Mouse (Mus musculus): ENCODE data around the gene Ly6g6e. TPM values are rescaled to one million over a fixed set of nuclear protein-coding genes. Genes with fewer than 3 reads are reported as not detected.
"Not testable (repeated sequence)": the region's sequence is repeated elsewhere in the genome, so short reads cannot be mapped to it uniquely, and the experiment has no call there.

Ly6g6e gene
- polyA plus RNA-seq, 1 experiment = 12.9 TPM

DNA sequence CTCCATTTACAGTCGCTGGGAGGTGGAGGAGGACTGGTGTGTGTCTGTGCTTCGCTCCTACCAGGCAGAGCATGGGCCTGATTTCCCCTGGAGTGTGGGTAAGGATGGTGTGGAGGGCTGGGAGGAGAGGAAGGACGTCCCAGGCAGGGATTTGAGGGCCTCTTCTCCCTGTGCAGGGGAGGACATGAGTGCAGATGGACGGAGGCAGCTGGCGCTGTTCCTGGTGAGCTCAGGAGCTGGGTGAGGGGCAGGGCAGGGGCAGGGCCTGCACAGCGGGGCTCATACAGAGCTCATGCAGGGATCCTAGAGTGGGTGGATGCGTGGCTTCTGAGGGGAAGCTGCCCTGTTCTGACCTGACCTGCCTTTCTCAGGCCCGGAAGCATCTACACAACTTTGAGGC lies 25.6 kb downstream of the Ly6g6e start:
- DNase-seq (ENCODE audit: low spot score) = no peak

DNA sequence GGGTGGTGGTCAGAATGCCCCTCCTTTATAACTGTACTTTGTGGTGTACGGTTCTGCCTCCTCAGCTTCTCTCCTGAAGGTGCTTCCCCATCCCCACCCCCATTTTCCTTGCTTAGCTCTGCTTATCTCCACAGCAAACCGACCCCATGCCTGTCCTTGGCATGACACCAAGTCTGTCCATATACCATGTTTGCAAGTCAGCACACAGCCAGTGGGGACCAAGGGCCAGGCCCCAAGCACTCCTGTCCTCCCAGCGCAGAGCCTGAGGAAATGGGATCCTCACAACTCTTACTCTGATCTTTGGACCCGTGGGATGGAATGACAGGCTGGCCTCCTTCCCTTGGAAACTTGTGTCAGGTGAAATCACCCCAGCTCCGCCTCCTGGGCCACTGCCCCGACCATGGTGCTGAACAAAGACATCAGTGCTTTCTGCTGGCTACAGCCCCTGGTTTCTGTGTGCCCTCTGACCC lies 26.6 kb downstream of the Ly6g6e start:
- no peak for DNase-seq (ENCODE audit: low spot score)

DNA sequence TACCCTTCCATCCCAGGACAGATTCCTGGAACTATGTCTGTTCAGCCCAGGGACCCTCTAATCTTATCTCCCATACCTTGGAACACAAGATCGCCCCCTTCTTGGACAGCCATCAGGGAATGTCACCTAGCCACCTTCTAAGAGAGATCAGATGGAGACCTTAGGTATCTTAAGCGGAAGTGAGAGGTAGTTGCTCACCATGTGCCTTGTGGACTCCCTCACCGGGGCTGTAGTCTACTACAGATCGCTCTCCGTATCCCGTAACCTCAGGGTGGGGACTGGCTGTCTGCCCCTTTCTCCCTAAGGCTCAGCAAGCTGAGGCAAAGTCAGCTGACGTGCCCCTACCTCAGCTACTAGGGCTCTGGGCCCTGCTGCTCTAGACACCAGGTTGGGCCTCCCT lies 27.4 kb downstream of the Ly6g6e start:
- DNase-seq (ENCODE audit: low spot score) = no peak

DNA sequence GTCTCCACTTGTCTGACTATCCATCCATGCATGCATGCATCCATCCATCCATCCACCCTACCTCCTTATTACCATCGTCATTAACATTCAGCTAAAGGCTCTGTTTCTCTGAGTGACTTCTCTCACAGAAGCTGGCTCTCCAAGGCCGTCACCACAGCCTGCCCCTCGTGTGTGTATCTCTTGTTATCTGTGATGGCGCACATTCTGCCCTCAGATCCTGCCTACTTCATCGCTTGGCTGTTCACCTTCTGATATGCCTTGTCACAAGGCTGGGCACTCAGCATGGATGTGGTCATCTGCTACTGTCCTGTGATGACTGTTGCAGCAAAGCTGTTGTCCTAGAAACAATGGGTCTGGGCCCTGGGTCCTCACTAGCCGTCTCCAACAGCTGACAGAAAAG lies 28.1 kb downstream of the Ly6g6e start:
- no peak for DNase-seq (ENCODE audit: low spot score)

DNA sequence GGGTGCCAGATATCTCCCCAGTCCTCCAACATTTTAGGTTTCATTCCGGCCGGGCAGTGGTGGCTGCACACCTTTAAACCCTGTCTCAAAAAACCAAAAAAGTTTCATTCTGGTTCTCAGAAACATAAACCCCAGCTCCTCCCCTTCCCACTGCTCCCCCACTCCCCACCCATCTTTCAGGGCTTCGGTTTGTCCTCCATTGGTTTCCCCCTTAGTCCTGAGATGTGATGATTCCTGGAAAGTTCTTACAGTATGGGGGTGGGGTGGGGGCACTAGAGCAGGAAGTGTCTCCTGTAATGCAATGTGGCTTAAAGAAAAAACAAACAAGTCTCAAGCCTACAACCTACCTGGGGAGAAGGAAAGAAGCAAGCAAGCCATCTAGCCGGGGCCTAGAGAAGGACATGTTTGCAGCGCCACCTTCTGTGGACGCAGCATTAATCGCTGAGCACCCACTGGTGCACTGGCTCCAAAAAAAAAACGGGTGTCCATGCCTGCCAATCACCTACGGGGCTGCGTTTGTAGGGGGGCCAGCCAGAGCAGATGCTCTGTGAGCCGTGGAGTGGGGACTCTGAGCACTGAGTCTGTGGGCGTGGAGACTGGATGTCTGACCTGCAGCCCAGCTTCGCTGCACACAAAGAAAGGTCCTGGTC lies 29.2 kb downstream of the Ly6g6e start:
- DNase-seq (ENCODE audit: low spot score) = no peak

DNA sequence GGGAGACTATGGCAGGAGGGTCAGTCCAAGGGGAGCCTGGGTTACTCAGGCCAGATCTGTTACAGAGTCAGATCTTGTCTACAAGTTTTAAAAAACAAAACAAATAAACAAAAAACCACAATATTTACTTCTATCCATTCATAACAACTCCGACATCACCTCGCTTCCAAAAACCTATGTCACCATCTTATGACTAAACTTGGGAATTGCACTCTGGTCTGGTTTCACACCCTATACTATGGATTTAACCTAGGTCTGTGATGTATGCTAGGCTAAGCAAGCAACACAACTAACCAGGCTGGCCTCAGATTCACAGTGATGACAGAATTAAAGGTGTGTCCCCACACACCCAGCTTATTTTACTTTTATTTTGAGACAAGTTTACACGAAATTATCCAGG lies 29.8 kb downstream of the Ly6g6e start:
- DNase-seq (ENCODE audit: low spot score) = no peak

DNA sequence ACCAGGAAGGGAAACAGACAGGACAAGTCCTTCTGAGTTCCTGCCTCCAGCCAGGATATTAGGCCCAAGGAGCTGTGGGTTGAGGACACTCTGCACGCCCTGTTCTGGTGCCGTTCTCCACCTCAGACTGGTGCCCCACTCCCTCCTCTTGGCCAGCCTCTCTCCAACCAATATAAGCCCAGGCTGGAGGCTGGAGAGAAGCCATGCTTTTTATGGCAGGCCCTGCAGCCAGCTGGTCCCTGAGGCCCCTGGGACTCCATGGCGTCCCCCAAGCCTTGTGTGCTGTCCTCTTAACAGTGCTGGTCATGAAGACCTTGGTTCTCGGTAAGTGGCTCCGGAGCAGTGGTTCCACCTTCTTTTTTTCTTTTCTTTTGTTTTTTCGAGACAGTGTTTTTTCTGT lies 31.4 kb downstream of the Ly6g6e start, which contains the start of gene Ly6g5c:
Ly6g5c (plus strand) TSS at position 183 of the 400 bp plus-strand sequence.
- no peak for DNase-seq (ENCODE audit: low spot score)

DNA sequence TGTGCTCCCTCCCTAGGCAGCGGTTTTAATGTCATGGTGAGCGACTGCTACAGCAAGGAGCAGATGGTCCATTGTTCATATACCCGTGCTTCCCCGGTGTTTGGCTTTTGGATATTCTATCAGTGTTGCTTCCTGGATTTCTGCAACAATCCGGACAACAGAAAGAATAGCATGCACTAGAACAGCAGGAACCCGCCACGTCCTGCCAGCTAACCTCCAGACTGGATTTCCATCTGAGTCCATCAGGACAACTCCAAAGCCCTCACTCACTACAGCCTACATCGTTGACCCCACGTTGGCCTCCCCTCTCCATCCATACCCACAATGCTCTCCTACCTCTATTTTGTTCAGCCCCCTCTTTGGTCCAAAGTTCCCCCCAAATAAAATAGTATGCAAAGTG lies 35.1 kb downstream of the Ly6g6e start:
- no peak for DNase-seq (ENCODE audit: low spot score)

DNA sequence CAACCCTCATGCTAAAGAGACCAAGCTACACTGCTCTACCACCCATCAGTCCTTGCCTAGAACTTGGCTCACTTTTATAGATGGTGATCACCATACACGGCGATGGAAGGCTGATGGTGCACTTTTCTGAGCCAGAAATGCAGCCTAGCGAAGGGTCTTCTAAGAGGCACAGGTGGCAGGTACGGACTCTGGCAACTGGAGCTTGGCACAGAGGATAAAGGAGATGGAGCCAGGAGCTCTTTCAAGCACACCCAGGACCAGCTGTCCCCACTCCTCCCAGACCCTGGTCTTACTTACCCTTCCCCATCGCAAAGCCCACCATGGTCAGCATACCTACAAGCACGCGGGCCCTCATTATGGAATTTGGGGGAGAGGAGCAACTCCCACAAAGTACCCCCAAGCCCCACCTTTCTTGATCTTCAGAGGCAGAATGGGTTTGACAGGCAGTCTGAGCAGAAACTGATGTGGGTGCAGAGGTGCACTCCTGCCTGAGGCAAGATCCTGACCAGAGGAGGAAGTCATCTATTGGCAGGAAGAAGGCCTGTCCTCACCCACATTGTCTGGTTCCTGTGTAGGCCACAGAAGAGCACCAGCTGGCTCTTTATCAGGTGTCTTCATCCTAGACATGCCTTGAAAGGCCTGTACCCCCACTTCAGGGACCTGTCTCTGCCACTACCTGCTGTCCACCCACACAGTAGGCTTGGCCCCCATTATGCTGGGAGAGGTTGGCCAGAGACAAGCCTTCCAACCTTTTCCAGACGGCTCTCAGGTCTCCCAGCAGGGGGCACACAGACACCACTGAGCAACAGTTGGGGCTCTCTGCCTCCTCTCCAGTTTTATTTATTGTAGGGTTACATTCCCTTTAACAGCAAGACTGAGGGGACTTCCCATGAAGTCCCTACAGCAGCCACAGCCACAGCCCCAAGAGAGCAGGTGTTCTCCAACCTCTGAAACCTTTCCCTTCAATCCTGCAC lies 38.6 kb downstream of the Ly6g6e start, which contains the start of gene Ly6g5b:
Ly6g5b (minus strand) TSS at position 383 of the 974 bp plus-strand sequence.
- DNase-seq (ENCODE audit: low spot score) = no peak

DNA sequence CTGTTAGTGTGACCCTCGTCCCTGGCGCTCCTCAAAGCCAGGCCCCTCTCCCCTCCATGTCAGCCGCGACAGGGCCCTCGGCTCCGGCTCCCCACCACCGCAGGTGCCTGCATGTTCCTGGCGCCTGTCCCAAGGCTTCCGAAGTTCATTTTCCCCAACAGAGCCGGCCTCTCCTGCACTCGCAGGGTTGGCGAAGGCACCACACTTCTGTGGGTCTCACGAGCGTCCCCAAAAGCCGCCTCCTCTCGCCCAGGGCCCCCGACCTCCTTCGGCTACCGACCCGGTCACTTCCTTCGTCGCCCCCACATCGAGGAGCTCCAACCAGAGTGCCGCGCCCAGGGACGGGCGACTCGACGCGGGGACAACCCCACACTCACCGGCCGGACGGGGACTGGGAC lies 44.0 kb downstream of the Ly6g6e start:
- no peak for DNase-seq (ENCODE audit: low spot score)

DNA sequence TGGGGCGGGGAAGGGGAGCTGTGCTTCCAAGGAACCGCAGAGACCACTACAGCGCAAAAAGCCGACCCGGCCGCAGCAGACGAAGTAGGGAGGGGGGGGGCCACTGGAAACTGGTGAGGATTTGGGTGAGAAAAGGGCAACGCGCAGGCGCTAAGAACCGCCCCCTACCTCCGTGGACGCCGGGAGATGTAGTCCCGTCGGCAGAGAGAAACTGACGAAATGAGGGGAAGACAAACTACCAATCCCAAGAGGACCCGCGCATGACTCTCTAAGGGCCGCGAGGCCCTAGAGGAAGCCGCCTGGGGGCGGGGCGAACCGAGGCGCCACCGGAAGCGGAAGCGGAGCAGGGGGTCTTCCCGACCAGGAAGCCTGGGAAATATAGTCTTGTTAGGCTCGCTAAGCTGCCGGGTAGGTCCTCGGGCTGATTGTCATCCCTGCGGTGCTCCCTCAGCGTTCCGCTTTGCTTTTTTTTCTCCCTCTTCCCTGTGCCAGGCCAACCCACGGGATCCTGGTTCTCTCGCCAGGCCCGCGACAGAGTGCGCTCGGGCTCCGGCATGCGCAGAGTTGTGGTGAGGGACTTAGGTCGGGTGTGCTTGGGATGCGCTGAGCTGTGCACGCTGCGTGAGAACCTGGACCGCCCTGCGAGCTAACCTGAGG lies 44.6 kb downstream of the Ly6g6e start, which contains the start of gene Gpank1:
Gpank1 (plus strand) TSS at position 313 of the 657 bp plus-strand sequence.
- peak; percentile 88 for DNase-seq (ENCODE audit: low spot score)

DNA sequence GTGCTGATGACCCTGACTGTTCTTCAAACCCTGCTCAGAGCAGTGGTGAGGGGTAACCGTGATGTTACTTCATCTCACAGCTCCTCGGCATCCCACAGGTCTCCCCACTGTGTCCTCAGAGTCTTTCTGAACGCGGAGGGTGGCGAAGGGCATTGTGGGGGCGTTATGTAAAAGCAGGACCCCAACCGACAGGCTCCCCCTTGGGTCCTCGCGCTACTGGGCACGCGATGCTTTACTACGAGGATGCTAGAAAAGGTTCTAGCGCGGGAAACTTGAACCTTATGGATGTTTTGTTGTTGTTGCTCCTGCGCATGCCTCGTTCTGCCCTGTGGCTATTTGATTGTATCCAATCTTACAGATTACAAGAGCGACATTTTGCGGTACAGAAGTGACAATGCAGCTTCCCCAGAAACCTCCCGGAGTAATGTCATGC lies 45.2 kb downstream of the Ly6g6e start, which contains the start of gene Csnk2b:
Csnk2b (minus strand) TSS at position 183 of the 433 bp plus-strand sequence.
- no peak for DNase-seq (ENCODE audit: low spot score)

DNA sequence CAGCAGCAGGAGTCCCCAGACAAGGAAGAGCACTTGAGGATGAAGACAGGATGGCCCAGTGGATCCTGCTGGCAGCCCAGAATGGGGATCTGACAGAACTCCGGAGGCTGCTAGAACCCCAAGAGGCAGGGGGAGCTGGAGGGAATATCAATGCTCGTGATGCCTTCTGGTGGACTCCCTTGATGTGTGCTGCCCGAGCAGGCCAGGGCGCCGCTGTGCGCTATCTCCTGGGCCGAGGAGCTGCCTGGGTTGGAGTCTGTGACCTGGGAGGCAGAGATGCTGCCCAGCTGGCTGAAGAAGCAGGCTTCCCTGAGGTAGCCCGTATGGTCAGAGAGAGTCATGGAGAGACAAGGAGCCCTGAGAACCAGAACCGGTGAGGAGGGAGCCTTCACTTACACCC lies 46.6 kb downstream of the Ly6g6e start:
- DNase-seq (ENCODE audit: low spot score) = not testable (repeated sequence)

DNA sequence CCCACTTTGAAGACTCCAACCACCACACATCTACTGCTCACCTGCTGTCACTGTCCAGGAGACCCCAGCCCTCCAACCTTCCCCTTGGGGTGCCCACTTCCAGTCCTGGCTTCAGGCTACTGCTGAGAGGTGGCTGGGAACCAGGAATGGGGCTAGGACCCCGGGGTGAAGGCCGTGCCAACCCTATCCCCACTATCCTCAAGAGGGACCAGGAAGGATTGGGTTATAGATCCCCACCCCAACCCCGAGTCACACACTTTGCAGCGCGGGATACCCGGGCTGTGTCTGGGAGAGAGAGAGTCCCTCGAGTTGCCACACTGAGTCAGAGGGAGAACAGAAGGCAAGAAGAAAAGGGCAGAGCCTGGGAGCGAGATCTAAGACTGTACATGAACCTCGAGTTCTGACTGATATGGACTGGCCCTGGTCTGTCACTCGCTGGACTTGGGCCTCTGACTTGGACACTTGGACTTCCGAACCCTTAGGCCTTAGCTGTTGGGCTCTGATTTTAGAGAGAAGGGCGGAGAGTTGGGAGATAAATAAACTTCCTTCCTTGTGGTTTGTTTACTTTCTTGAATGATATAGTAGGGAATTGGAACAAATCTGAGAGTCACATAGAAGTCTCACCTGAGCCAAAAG lies 47.7 kb downstream of the Ly6g6e start:
- not testable (repeated sequence) for DNase-seq (ENCODE audit: low spot score)

DNA sequence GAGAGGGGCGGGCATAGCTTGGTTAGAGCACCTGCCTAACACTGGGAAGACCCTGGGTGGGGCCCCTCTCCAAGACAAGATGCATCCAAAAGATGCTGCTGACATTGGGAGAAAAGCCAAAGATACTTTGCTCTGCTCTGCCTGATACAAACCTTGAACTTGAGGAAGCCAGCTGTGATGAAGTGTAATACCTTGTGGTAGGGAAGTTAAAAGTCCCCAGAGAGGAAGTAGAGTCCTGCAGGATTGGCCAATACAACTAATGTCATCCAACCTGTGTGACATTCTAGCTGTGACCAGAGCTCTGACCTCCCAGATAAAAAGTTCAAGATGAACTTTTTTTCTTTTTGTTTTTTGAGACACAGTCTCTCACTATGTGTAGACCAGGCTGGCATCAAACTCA lies 48.4 kb downstream of the Ly6g6e start:
- no peak for DNase-seq (ENCODE audit: low spot score)

DNA sequence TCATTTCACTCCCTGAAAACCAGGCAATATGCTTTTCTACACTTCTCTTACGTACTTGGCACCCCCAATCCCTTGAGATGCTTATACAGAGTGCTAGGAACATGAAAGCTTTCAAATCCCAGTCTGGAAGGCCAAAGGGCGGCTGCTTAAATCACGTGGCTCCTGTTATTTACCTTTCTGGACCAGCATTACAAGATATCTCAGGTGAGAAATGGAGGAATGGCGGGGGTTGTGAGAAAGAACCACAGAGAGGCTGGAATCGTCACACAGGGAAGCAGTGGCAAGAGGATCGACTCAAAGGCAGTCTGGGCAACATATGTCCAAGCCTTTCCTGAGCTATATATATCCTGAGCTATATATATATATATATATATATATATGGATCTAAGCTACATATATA lies 48.9 kb downstream of the Ly6g6e start:
- no peak for DNase-seq (ENCODE audit: low spot score)

DNA sequence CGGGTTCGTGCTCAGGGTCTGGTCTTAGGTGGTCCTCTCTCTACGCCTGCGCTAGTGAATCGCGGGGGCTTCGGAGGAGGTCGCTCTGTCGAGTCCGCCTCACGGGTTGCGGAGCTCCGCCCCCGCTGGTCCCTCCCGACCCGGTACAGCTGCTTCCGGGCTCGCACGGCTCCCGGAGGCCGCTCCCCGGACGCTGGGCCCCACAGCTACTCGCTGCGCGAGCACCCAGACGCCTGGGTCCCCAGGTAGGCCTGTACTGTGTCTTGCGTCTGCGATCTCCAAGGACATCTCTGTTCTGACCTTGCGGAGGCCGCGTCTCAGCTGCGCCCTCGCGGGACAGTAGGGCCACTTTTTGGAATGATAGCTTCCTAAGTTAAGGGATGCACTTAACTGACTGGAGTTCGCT lies 49.5 kb downstream of the Ly6g6e start, which contains the start of gene D17H6S53E:
D17H6S53E (plus strand) TSS at position 168 of the 406 bp plus-strand sequence.
- DNase-seq (ENCODE audit: low spot score) = peak; percentile 75

DNA sequence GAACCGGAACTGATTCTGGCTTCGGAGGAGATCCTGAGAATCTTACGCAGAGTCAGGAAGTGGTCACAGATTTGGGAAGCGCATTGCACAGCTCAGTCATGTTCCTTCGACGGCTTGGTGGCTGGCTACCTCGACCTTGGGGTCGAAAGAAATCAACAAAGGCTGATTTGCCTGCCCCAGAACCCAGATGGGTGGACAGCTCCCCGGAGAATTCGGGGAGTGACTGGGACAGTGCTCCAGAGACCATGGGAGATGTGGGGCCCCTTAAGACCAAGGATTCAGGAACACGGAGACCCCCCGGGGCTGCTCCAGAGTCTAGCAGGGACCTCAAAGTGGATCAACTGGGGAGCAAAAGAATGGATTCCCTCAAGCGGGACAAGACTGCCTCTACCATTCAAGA lies 50.3 kb downstream of the Ly6g6e start:
- DNase-seq (ENCODE audit: low spot score) = no peak
